Mouse (Mus musculus): Measurements from ENCODE around the gene Ppp1r3a. TPM values are rescaled to one million over a fixed set of nuclear protein-coding genes. Genes with fewer than 3 reads are reported as not detected.
"Not testable (repeated sequence)": the region's sequence is repeated elsewhere in the genome, so short reads cannot be mapped to it uniquely, and the experiment has no call there.

Gene Ppp1r3a
- polyA plus RNA-seq, 1 experiment from 2014 or later: not detected

DNA sequence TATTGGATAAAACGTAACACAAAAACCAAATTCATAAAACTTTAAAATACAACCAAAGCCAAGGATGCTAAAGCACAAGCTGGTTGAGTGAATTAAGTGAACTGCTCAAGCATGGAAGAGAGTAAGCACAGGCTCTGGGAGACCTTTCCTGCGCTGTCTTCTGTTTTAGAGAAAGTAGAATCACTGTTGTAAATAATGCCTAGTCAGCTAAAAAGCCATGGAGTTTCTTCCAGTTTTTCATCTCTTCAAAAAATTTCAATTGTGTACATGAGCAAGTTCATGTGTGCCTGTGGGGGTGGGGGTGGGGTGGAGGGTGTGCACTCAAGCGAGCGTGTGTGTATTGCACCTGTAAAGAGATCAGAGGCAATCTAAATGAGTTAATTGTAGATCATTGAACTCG lies 24.1 kb downstream of the Ppp1r3a start:
- H3K4me2 ChIP-seq (ENCODE audit: low read length): no peak overlapping the region
- no peaks in the 10 kb centered on the region for H3K4me1 ChIP-seq (ENCODE audit: control insufficient read depth, insufficient read depth, low read length)
- H3K36me3 ChIP-seq (ENCODE audit: control insufficient read depth, insufficient read depth, low read length): no peaks in the 10 kb centered on the region
- H3K4me3 ChIP-seq (replicated peaks; ENCODE audit: low read depth, low read length): no peak overlapping the region
- WGBS: 78% methylated on average over 5 of the region's 5 CpGs
- H3K9ac ChIP-seq (replicated peaks; ENCODE audit: low read length): no peak overlapping the region
- ATAC-seq (ENCODE audit: low FRiP score, low TSS enrichment) (no peak), DNase-seq (no peak)
- H3K27ac ChIP-seq (replicated peaks; ENCODE audit: low read depth, low read length): no peak overlapping the region
- H3K27me3 ChIP-seq (ENCODE audit: control insufficient read depth, insufficient read depth, low read length): no peaks in the 10 kb centered on the region
- no peaks in the 10 kb centered on the region for H3K9me3 ChIP-seq (ENCODE audit: control insufficient read depth, low read length)

DNA sequence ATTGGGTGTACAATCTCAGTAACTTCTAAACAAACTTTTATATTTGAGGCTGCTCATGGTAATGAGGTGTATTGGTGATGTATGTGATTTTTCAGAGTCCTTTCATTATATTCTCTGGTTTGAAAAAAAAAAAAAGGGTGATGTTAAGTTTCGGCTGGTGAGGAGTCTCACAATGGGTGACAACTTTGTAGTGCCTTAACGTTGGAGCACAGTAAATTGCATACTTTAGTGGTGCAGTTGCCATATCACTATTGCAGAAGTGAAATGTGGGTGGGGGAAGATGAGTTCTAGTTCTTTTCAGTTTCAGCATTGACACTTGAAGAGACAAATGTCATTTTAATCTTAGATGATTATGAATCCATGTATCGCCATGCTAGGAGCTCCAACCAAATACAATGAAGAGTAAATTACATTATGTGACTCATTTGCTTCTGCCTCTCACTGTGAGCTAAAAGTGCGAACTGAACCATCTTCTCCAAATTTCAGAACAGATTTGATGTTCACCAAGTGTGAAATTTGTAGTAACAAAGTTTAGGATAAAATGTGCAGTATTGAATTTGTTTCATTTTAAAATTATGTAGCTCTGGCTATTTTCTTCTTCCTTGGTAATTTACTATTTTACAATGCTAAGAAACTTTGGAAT lies 34.2 kb downstream of the Ppp1r3a start:
- Histone ChIP-seq H3K4me3 (replicated peaks; ENCODE audit: low read depth, low read length) (no peak overlapping the region), H3K4me2 (ENCODE audit: low read length) (no peak overlapping the region), H3K27ac (replicated peaks; ENCODE audit: low read depth, low read length) (no peak overlapping the region), H3K9ac (replicated peaks; ENCODE audit: low read length) (no peak overlapping the region), H3K27me3 (ENCODE audit: control insufficient read depth, insufficient read depth, low read length) (no peaks in the 10 kb centered on the region), H3K9me3 (ENCODE audit: control insufficient read depth, low read length) (no peaks in the 10 kb centered on the region), H3K36me3 (ENCODE audit: control insufficient read depth, insufficient read depth, low read length) (no peaks in the 10 kb centered on the region), H3K4me1 (ENCODE audit: control insufficient read depth, insufficient read depth, low read length) (no peaks in the 10 kb centered on the region)
- no peak for ATAC-seq (ENCODE audit: low FRiP score, low TSS enrichment)
- 73% methylated on average over 4 of the region's 4 CpGs for WGBS
- no peak for DNase-seq

DNA sequence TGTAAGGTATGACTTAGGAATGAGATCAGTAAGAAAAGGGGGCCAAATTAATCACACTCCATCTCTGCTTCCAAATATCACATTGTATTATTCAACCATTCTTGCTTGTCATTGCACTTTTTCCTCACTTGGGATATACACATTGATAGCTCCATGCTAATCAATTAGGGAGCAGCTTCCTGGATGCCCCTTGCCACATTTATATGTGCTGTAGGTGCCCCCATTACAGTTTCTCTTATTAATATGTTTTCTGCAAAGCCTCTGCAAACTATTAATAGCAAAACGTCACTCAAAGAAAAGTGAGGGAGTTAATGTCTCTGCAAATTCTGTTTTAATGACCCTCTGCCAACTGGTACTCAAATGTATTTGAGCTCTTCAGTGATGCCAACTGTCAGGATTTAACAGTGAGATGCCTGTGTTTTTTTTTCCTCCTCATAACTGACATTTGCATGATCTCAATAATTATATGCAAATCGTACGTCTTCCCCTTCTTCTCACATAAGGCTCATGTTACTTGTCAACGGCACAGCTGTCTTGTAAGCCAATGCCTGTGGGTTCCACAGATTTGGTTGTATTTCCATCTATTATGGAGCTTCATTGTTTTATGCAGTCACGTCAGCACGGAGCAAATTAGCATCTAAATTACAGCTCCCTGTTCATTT lies 34.8 kb downstream of the Ppp1r3a start:
- no peak overlapping the region for H3K4me2 ChIP-seq (ENCODE audit: low read length)
- H3K36me3 ChIP-seq (ENCODE audit: control insufficient read depth, insufficient read depth, low read length): no peaks in the 10 kb centered on the region
- no peak overlapping the region for H3K9ac ChIP-seq (replicated peaks; ENCODE audit: low read length)
- DNase-seq: peak; percentile 32
- no peak overlapping the region for H3K4me3 ChIP-seq (replicated peaks; ENCODE audit: low read depth, low read length)
- H3K27ac ChIP-seq (replicated peaks; ENCODE audit: low read depth, low read length): no peak overlapping the region
- peak; percentile 58 for ATAC-seq (ENCODE audit: low FRiP score, low TSS enrichment)
- H3K27me3 ChIP-seq (ENCODE audit: control insufficient read depth, insufficient read depth, low read length): no peaks in the 10 kb centered on the region
- no peaks in the 10 kb centered on the region for H3K4me1 ChIP-seq (ENCODE audit: control insufficient read depth, insufficient read depth, low read length)
- H3K9me3 ChIP-seq (ENCODE audit: control insufficient read depth, low read length): no peaks in the 10 kb centered on the region
- 41% methylated on average over 6 of the region's 6 CpGs for WGBS

DNA sequence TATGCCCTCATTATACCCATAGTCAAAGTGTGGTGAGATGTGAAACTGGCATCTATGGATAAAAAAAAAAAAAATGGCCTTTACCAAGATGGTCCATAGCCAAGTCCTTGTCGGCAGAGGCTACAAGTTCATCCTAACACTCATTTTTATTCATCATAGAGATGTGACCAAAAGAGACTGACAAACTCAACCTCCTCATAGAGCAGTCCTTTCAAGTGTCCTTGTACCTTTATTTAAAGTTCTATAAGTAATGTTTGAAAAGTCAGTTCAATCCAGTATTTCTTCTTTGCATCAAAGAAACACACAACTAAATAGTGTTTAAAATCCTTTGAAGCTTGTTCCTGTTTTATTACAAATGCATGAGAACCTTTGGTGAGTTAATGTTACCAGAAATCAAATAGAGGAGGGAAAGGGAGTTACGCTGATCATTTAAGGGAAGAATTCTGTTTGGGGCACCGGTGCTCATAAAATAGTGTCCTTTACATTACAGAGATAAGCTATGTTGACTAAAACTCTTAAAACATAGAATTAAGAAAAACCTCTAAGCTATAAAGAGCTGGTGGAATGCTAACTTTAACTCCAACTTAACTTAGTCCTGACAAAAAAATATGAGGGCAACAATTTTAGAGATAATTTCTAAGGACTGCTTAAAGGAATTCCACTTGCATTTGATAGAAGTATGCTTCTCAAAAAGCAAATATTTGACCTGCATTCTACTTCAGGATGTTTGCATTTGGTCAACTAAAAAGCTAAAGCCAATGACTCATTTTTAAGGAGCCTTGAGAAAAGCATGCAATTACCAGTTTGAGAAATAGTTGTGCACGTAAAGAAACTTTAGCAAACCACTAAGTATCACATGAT lies 39.7 kb downstream of the Ppp1r3a start:
- no peak for ATAC-seq (ENCODE audit: low FRiP score, low TSS enrichment)
- no peak for DNase-seq
- no peak overlapping the region for H3K4me2 ChIP-seq (ENCODE audit: low read length)
- H3K27me3 ChIP-seq (ENCODE audit: control insufficient read depth, insufficient read depth, low read length): no peaks in the 10 kb centered on the region
- 92% methylated on average over 4 of the region's 4 CpGs for WGBS
- H3K36me3 ChIP-seq (ENCODE audit: control insufficient read depth, insufficient read depth, low read length): no peaks in the 10 kb centered on the region
- H3K4me3 ChIP-seq (replicated peaks; ENCODE audit: low read depth, low read length): no peak overlapping the region
- no peaks in the 10 kb centered on the region for H3K9me3 ChIP-seq (ENCODE audit: control insufficient read depth, low read length)
- H3K9ac ChIP-seq (replicated peaks; ENCODE audit: low read length): no peak overlapping the region
- no peak overlapping the region for H3K27ac ChIP-seq (replicated peaks; ENCODE audit: low read depth, low read length)
- H3K4me1 ChIP-seq (ENCODE audit: control insufficient read depth, insufficient read depth, low read length): no peaks in the 10 kb centered on the region

DNA sequence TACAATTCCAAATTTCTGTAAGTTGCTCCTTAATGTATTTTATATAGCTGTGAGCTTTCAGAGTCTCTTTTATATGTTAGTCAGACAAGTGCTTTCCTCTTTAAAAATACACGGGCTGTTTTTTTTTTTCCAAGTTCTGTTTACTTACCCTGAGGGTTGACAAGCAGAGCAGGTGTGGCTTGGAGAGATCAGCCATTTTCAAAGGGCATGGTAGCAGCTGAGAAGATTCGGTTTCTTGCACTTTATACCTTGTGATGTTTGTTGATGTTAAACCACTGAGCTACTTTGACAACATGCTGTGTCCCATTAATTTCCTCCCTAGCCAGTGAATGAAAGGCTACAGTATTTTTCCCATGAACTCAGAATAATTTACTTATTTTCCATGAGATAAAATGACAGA lies 42.9 kb downstream of the Ppp1r3a start:
- Histone ChIP-seq H3K9ac (replicated peaks; ENCODE audit: low read length) (no peak overlapping the region), H3K4me3 (replicated peaks; ENCODE audit: low read depth, low read length) (no peak overlapping the region)
- ATAC-seq (ENCODE audit: low FRiP score, low TSS enrichment): no peak

DNA sequence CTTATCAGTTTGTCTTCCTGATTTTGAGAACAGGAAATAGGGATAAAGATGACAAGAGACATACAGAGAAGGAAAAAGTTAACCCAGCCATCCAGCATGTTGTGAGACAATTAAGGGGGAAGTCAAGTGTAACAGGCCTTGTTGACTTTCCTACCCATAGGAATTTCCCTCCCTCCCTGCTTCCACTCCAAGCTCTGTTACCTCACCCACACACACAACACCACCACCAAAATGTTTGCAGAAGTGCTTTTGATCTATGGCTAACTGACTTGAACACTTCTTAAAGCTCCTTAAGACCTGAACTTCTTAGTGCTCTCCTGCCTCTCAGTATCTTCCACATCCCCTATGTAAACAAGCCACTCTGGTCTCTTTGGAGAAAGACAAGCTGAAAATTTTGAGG lies 55.0 kb downstream of the Ppp1r3a start:
- Histone ChIP-seq H3K36me3 (ENCODE audit: control insufficient read depth, insufficient read depth, low read length) (no peaks in the 10 kb centered on the region), H3K4me2 (ENCODE audit: low read length) (no peak overlapping the region)

More for the DNA sequence above, 42.9 kb downstream of the Ppp1r3a start:
- no peak overlapping the region for H3K4me2 ChIP-seq (ENCODE audit: low read length)
- H3K27ac ChIP-seq (replicated peaks; ENCODE audit: low read depth, low read length): no peak overlapping the region
- no peaks in the 10 kb centered on the region for H3K36me3 ChIP-seq (ENCODE audit: control insufficient read depth, insufficient read depth, low read length)
- H3K27me3 ChIP-seq (ENCODE audit: control insufficient read depth, insufficient read depth, low read length): no peaks in the 10 kb centered on the region
- H3K4me1 ChIP-seq (ENCODE audit: control insufficient read depth, insufficient read depth, low read length): no peaks in the 10 kb centered on the region
- whole genome bisulfite sequencing: 66% methylated on average over 2 of the region's 2 CpGs
- no peaks in the 10 kb centered on the region for H3K9me3 ChIP-seq (ENCODE audit: control insufficient read depth, low read length)
- DNase-seq: no peak

DNA sequence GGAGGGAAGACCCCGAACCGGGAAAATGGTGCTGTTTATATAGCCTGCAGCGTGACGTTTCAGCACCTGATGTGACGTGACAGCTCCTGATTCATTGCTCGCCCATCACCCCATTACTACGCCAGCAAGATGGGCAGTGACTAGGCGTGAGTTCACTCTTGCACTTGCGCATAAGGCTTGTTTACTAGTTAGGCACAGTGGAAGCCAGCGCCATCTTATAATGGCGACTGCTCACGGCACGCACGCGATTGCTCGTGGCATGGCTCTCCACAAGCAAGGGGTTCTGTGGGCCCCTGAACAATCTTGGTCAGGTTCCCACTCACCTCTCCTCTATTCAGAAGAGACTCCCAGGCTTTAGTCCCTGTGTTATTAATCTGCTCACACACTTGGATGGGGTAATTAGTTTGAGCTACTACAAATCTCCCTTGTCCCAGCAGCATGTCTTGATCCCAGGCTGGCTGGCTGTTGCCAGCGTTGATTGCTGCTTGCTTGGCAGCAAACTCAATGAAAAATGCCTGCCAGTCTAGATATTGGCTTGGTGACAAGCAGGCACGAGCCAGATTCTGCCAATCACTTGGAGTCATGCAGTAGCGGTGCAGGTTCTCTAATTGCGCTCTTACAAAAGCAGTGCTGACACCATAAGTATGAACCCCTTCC lies 75.7 kb downstream of the Ppp1r3a start:
- H3K36me3 ChIP-seq (ENCODE audit: control insufficient read depth, insufficient read depth, low read length); H3K9me3 ChIP-seq (ENCODE audit: control insufficient read depth, low read length); H3K27me3 ChIP-seq (ENCODE audit: control insufficient read depth, insufficient read depth, low read length); H3K27ac ChIP-seq (replicated peaks; ENCODE audit: low read depth, low read length); H3K4me2 ChIP-seq (ENCODE audit: low read length); H3K4me1 ChIP-seq (ENCODE audit: control insufficient read depth, insufficient read depth, low read length); H3K4me3 ChIP-seq (replicated peaks; ENCODE audit: low read depth, low read length); H3K9ac ChIP-seq (replicated peaks; ENCODE audit: low read length); ATAC-seq (ENCODE audit: low FRiP score, low TSS enrichment): not testable (repeated sequence)
- WGBS: 90% methylated on average over 20 of the region's 20 CpGs
- peak; percentile 11 for DNase-seq

More for the DNA sequence above, 55.0 kb downstream of the Ppp1r3a start:
- ATAC-seq (ENCODE audit: low FRiP score, low TSS enrichment) (no peak), DNase-seq (no peak)
- Histone ChIP-seq H3K9ac (replicated peaks; ENCODE audit: low read length) (no peak overlapping the region), H3K9me3 (ENCODE audit: control insufficient read depth, low read length) (no peaks in the 10 kb centered on the region), H3K27ac (replicated peaks; ENCODE audit: low read depth, low read length) (no peak overlapping the region), H3K4me1 (ENCODE audit: control insufficient read depth, insufficient read depth, low read length) (no peaks in the 10 kb centered on the region), H3K27me3 (ENCODE audit: control insufficient read depth, insufficient read depth, low read length) (no peaks in the 10 kb centered on the region), H3K4me3 (replicated peaks; ENCODE audit: low read depth, low read length) (no peak overlapping the region)

DNA sequence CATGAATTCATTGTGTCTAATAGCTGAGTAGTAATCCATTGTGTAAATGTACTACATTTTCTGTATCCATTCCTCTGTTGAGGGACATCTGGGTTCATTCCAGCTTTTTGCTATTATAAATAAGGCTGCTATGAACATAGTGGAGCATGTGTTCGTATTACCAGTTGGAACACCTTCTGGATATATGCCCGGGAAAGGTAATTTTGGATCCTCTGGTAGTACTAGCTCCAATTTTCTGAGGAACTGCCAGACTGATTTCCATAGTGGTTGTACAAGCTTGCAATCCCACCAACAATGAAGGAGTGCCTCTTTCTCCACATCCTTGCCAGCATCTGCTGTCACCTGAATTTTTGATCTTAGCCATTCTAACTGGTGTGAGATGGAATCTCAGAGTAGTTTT lies 86.1 kb downstream of the Ppp1r3a start:
- WGBS: 89% methylated on average over 2 of the region's 2 CpGs

More for the DNA sequence above, 86.1 kb downstream of the Ppp1r3a start:
- not testable (repeated sequence) for H3K4me2 ChIP-seq (ENCODE audit: low read length); ATAC-seq (ENCODE audit: low FRiP score, low TSS enrichment); H3K4me3 ChIP-seq (replicated peaks; ENCODE audit: low read depth, low read length); H3K36me3 ChIP-seq (ENCODE audit: control insufficient read depth, insufficient read depth, low read length); H3K27me3 ChIP-seq (ENCODE audit: control insufficient read depth, insufficient read depth, low read length); H3K9ac ChIP-seq (replicated peaks; ENCODE audit: low read length); H3K27ac ChIP-seq (replicated peaks; ENCODE audit: low read depth, low read length); DNase-seq; H3K4me1 ChIP-seq (ENCODE audit: control insufficient read depth, insufficient read depth, low read length); H3K9me3 ChIP-seq (ENCODE audit: control insufficient read depth, low read length)
